Mouse (Mus musculus) splenic B cell, adult 2 months (primary cell): ENCODE data around the gene Kdelr1.

Experiments used
- DNase-seq: peaks from one replicate; pipeline ENCODE4 v3.0.0-alpha.2; 2011; ENCODE audit warnings: low read depth, low spot score
- H3K27me3 ChIP-seq: 2 replicates; pipeline ENCODE4 v1.6.1; 2012; ENCODE audit warnings: mild to moderate bottlenecking, low read length, moderate library complexity, mixed read lengths; ENCODE audit not compliant: control insufficient read depth, poor library complexity, insufficient read depth, severe bottlenecking
- H3K36me3 ChIP-seq: 2 replicates; pipeline ENCODE4 v1.6.1; 2012; ENCODE audit warnings: mild to moderate bottlenecking, low read length, moderate library complexity, mixed read lengths; ENCODE audit not compliant: control insufficient read depth, poor library complexity, insufficient read depth, severe bottlenecking

The Kdelr1 gene

DNA sequence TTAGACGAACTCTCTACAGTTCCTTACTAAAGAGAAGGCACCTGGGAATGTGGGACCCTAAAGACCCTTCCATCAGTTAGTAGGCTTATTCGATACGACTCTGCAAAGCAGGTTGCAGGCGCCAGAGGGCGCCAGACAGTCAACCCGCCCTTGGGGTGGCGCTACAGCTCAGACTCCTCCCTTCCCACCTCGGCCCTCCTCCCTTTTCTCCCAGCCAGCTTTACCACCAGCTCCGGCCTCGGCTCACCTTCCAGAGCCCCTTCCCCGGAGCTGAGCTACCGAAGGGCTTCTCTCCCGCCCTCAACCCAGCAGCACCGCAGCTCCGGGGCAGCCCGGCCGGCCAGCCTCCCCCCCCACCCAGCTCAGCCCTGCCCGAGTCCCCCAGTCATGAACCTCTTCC, at the start of gene Kdelr1:
Gene Kdelr1, plus strand, starts transcription at position 149 of the 400 bp plus-strand sequence.
- DNase-seq = peak; percentile 93
- Histone ChIP-seq H3K27me3 (no peaks in the 10 kb centered on the region), H3K36me3 (0 out of 2 replicates have a peak, but pooled peaks cover 4% of the 10 kb centered on the region)

DNA sequence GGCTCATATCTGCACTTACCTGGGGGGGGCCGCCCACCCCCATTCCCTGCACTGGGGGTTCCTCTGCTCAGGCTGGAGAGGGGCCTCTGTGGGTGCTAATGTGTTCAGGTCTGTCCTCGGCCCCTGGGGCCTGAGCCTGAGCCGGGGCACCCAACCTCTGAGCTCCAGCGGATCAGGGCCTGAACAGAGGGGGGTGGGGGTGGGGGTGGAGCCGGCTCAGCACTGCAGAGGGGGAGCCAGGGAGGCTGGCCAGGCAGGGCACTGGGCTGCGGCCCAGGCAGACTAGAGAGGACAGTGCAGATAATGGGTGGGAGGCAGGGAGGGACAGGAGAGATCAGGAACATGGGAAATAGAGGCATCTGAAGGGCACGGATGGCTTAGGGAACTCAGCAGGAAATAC, 48.0 kb upstream of the Kdelr1 start, which contains the start of gene Kcnj14:
Gene Kcnj14, minus strand, starts transcription at position 185 of the 400 bp plus-strand sequence.
- Histone ChIP-seq H3K36me3 (peaks cover 4% of the 10 kb centered on the region), H3K27me3 (no peaks in the 10 kb centered on the region)
- no peak for DNase-seq

DNA sequence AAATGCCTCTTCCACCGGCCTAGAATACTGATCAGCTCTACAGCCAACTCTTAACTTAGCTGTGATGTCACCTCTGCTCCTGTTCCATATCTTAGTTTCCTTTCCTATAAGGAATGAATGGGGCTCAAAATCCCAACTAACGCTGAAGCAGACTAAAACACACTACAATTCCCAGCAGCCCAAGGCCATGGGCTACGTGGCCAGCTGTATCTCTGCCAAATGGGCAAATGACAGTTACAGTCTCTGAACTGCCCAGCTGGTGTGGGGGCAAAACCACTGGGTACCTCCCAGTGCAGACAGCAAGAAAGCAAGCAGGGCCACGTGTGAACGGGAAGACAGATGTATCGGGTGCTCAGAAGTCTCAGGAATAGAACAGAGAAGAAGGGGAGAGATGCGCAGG, 45.9 kb upstream of the Kdelr1 start:
- Histone ChIP-seq H3K36me3 (peaks cover 4% of the 10 kb centered on the region), H3K27me3 (no peaks in the 10 kb centered on the region)
- no peak for DNase-seq

DNA sequence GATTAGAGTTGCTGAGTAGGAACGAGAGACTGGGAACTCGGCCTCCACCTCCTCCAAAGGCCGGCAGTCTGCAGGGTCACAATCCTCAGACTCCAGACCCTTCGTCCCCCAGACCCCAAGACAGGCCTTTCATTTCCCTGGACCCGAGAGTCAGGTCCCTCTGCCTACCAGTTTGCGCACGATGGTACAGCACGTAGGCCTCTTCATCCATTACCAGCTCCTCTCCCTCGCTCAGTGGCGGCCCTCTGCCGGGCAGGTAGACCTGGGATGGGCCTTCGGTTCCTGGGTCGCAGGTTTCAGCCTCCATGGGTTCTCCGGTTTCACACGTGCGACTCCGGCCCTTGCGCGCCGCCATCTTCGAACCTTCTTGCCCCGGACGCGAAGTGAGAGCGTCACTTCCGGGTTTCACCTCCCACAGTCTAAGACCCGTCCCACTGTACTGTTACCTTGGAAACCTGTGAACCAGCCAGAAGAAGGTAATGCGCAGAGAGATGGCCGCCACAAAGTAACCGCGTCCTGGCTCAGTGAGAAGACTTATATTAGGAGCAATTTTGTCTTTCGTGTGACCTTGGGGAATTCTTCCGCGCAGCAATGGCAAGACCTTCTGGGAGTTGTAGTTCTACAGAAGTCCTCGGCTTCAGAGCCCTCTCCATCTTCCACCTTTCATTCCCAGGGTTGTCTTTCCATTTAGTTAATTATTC, 42.0 kb upstream of the Kdelr1 start, which contains the start of gene Grwd1:
Gene Grwd1, minus strand, starts transcription at position 518 of the 701 bp plus-strand sequence.
- peak; percentile 94 for DNase-seq
- H3K36me3 ChIP-seq = no peaks in the 10 kb centered on the region; the same call in 1 of the 2 replicates
- H3K27me3 ChIP-seq = no peaks in the 10 kb centered on the region

DNA sequence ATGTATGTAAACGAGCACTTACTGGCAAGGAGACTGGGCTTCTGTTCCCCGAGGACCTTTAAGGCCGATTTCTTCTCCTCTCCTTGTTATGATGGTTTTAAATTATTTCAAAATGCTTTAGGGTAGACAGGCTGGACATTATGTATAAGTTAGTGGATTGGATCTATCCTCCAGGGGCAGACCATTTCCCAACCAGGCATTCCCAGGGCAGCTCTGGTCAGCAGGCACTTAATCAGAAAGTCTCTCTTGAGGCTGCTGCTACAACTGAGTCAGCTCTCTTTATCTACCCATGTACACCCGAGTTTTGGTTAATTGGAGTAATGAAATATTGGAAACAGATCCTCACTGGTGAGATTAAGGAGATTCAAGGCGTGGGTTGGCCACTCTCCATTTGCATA, 41.4 kb upstream of the Kdelr1 start:
- no peaks in the 10 kb centered on the region for H3K27me3 ChIP-seq
- no peak for DNase-seq

DNA sequence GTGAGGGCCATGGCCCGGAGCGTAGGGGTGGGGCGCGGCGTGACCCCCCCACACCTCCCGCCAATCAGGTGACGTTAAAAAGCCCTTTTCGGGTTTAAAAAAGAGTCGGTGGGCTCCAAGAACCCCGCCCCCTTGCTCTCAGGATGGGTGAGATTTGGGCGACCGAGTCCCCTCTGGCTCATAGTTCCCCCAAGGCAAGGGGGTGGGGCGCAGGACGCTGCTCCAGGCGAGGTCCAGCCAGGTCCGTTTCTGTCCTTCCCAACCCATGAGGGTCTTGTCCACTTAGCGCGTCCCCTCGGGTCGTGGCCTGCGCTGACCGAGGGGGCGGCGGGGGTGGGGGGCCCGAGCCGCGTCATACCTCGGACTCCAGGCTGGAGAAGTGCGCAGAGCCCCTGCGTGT, 40.1 kb upstream of the Kdelr1 start:
- Histone ChIP-seq H3K27me3 (no peaks in the 10 kb centered on the region), H3K36me3 (no peaks in the 10 kb centered on the region)
- DNase-seq = no peak

More for the DNA sequence above, 41.4 kb upstream of the Kdelr1 start:
- H3K36me3 ChIP-seq = no peaks in the 10 kb centered on the region; the same call in 1 of the 2 replicates

DNA sequence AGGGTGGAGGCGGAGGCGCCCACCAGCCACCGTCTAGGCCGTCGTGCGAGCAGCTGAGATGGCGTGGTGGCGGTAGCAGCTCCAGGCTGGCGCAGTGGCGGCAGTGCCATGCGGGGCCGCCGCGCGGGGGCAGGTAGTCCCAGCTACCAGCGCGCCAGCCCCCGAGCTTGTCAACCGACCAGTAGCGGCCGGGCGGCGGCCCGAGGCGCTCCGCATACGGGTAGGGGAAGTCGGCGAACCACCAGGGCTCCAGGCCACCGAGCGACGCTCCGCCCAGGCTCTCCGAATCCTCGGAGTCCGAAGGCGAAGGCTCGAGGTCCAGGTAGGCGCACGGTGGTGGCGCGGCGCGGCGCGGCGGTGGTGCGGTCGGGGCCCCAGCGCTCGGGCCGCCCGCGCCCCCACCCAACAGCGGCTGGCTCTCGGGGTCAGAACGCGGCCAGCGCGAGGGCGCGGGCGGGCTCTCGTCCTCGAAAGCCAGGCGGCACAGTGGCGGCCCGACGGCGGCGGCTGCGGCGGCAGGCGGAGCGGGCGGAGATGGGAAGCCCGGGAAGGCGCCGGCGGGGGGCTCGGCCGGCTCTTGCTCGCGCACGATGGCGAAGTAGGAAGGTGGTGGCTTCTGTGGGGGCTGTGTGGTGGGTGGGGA, 39.3 kb upstream of the Kdelr1 start:
- Histone ChIP-seq H3K36me3 (no peaks in the 10 kb centered on the region), H3K27me3 (no peaks in the 10 kb centered on the region)
- peak; percentile 37 for DNase-seq

DNA sequence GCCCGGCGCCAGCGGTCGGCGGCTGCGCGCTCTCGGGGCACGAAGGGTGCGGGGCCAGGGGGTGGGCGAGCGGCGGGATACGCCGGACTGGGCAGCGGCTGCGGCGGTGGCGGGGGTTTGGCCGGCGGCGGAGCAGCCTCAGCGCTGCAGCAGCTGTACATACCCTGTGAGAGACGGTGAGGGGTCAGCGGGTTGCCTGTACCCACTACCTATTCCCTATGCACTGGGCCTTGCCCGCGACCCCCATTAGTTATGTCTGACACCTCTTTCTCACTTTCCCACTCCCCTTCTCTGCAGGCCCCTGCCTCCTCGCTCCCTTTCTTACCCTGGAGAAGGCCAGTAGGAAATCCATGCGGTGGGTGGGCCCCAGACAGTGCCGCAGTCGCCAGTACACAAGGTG, 38.6 kb upstream of the Kdelr1 start:
- no peaks in the 10 kb centered on the region for H3K27me3 ChIP-seq
- H3K36me3 ChIP-seq = no peaks in the 10 kb centered on the region
- no peak for DNase-seq

DNA sequence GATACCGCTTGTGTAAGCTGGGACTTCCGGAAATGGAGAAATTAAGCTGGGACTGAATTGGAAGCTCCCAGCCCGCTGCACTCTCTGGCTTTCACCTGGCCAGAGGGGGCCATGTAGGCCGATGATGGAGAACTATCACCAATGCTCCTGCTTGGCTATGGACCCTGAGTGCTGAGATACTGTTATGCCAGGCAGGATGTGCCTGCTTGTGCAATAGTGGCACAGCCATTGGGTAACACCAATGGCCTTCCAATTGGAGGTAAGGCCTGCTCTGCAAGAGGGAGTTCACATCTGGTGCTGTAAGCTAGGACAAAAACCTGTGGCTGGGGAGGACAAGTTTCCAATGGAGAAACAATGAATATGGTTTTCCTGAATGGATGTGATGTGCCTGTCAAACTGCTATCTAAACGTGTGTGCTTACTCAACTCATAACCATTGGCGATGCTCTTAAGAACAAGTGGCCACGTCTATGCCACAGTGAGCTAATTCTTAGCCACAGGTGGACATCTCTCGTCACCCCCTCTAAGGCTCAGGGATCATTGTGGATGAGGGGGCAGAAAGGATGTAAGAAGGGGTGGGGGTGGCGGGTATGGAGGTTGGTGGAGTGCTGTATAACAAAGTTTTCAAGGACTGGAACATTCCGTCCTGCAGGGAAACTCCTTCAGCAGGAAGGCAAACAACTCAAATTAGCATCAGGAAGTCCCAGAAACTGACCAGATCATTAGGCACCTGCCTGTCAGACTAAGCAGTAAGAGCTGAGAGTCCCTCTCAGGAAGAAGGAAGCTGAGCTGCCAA, 29.4 kb upstream of the Kdelr1 start:
- no peaks in the 10 kb centered on the region for H3K27me3 ChIP-seq
- H3K36me3 ChIP-seq = no peaks in the 10 kb centered on the region
- no peak for DNase-seq

DNA sequence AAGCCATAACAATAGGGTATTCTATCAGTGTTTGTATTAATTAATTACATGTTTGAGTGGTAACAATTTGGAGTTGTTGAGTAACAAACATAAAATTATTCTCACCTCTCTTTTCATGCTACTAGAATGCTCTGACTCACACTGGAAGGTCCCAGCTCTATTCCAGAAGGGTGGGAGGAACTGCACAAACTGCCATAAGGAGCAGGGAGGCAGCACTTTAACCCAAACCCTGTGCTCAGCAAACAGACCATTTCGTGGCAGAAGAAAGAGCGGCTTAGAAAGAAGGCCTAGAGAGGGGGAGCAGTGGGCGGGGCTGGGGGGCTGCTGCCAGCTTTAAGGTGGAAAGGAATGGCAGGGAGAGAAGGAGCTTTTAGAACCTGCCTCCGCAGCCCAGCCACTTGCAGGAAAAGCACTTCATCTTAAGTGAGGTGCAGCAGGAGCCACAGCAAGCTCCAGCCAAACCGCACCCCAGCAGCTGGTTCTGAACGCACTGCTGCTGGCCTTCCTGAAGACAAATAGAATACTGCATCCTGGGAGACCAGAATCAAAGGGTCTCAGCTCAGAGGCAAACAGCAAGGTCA, 24.0 kb upstream of the Kdelr1 start:
- Histone ChIP-seq H3K27me3 (no peaks in the 10 kb centered on the region), H3K36me3 (no peaks in the 10 kb centered on the region)
- DNase-seq = no peak

DNA sequence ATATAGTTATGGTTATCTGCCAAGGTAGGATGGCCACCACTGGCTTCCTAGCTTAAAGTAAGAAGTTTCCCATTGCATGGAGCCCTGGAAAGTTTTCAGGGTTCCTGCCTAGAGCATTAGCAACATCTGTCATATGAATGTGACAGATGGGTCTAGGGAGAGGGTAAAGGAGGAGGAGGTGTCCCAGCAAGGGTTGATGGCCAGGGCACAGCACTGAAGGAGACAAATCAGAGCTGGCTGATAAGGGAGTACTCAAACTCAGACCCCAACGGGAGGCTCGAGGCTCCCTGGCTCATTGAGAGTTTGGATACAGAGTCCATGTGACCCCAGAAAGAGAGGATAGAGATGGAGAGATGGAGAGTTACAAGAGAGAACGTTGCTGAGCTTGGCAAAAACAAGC, 21.9 kb upstream of the Kdelr1 start:
- no peaks in the 10 kb centered on the region for H3K27me3 ChIP-seq
- no peak for DNase-seq

DNA sequence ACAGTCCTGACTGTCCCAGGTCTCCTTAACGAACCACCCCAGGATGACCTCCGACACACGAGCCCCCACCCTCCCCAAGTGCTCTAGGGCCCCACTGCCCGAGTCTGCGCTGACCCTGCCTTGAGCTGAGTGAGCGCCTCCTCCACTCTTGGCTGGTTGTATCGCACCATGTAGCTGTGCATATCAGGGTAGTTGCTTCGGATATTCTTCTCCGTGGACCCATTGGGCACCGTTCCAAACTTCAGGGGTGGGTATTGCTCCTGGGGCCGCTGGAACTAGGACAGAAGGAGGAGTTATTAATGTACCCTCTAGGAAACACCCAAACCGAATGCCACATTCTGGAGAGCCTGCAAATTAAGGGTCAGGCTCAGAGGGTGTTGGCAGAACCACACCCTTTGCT, 19.5 kb upstream of the Kdelr1 start:
- DNase-seq = no peak
- Histone ChIP-seq H3K27me3 (no peaks in the 10 kb centered on the region), H3K36me3 (no peaks in the 10 kb centered on the region)

More for the DNA sequence above, 21.9 kb upstream of the Kdelr1 start:
- H3K36me3 ChIP-seq = no peaks in the 10 kb centered on the region

DNA sequence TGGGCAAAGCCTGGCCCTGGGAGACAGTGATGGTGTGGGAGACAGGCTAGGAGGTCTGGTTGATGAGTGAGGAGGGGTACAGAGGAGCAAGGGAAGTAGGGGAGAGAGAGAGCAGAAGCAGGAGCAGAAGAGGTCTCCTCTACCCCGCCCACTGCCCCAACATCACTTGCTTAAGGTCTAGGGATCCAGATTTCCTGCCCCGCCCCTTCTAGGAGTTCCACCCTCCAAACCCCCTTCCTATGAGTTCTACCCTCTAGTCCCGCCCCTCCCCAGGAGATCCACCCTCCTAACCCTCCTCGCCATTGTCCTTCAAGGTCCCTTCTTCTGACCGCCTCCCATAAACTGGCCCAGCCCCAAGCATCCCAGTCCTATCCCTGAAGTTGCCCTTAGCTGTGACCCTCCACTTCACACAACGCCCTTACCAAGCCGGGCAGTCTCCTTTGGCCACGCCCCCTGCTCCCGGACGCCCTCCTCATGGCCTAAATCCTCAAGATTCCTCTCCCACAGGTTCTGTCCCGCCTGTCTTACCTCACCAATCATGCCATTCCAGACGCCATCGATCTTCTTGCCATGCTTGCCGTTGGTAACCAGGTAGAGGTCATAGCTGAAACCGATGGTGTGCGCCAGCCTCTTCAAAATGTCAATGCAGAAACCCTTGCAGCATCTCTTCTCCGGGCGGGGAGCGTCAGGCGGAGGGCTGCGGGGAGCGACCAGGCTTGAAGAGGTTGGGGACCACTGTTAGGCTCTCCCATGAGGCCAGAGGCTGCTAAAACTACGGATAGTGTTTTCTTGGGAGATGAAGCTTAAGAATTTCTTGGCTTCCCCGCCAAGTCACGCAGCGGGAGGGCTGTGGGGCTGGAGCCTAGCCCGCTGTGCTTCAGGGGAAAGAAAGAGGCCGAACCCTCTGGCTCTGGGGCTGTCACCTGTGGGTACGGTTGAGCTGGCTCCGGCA, 15.3 kb upstream of the Kdelr1 start:
- no peaks in the 10 kb centered on the region for H3K27me3 ChIP-seq
- no peak for DNase-seq
- H3K36me3 ChIP-seq = no peaks in the 10 kb centered on the region

DNA sequence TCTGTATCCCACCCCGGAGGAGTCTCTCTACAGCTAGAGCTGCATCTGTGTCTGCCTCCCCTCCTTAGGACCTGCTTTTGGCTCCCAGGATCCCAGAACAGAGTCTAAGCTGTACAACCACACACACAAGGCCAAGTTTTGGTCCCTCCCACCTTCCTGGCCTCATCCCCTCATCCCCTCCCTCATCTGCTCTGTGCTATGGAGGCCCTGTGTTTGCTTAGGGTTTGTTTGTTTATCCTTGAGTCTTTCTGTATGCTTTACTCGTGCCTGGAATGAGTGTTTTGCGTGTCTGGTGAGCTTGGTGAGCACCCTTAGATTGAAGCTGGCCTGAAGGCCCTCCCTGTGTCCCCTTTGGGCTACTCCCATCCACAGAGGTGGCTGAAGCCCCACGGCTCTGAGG, 13.6 kb upstream of the Kdelr1 start:
- Histone ChIP-seq H3K27me3 (no peaks in the 10 kb centered on the region), H3K36me3 (no peaks in the 10 kb centered on the region)
- DNase-seq = no peak
